Mouse (Mus musculus): ENCODE data around the gene Ncf4.
A peak's percentile ranks its signal among the peaks of the same experiment; 100 is the strongest.

- TF ChIP-seq CTCF (IDR thresholded peaks at IDR 0.05) (peak; percentile 92), EP300 (IDR thresholded peaks at IDR 0.05; ENCODE audit: insufficient read depth, low read depth, low read length) (no peak)
Observed at GRCm38 (mm10) chr15:78239453-78239852, 5.1 kb upstream of the Ncf4 start.
